Mouse (Mus musculus): ENCODE measurements at regions not wholly inside any gene's neighbourhood (a gene's known extent, or its start where the extent isn't known, plus 50 kb on each side); places are given as distances from the start of the nearest gene placed in this dataset.
A peak's percentile ranks its signal among the peaks of the same experiment; 100 is the strongest.

GRCm38 (mm10) chr11:113032487-113033228, 250.6 kb downstream of the Sox9 start:
- Histone ChIP-seq H3K4me3 (replicated peaks; ENCODE audit: low read depth, low read length) (no peak overlapping the region), H3K4me2 (ENCODE audit: low read length) (no peak overlapping the region), H3K9me3 (ENCODE audit: control insufficient read depth, low read length) (no peaks in the 10 kb centered on the region), H3K27ac (replicated peaks; ENCODE audit: low read depth, low read length) (no peak overlapping the region), H3K36me3 (ENCODE audit: control insufficient read depth, insufficient read depth, low read length) (no peaks in the 10 kb centered on the region), H3K9ac (replicated peaks; ENCODE audit: low read length) (no peak overlapping the region), H3K27me3 (ENCODE audit: control insufficient read depth, insufficient read depth, low read length) (no peaks in the 10 kb centered on the region), H3K4me1 (ENCODE audit: control insufficient read depth, insufficient read depth, low read length) (no peaks in the 10 kb centered on the region)
- no peak for ATAC-seq (ENCODE audit: low FRiP score, low TSS enrichment)
- 88% methylated on average over 8 of the region's 8 CpGs for WGBS
- no peak for DNase-seq

GRCm38 (mm10) chr11:113034911-113035310, 252.9 kb downstream of the Sox9 start:
- ATAC-seq (ENCODE audit: low FRiP score, low TSS enrichment) (no peak), DNase-seq (no peak)
- Histone ChIP-seq H3K4me3 (replicated peaks; ENCODE audit: low read depth, low read length) (no peak overlapping the region), H3K27me3 (ENCODE audit: control insufficient read depth, insufficient read depth, low read length) (no peaks in the 10 kb centered on the region), H3K9ac (replicated peaks; ENCODE audit: low read length) (no peak overlapping the region), H3K4me1 (ENCODE audit: control insufficient read depth, insufficient read depth, low read length) (no peaks in the 10 kb centered on the region), H3K27ac (replicated peaks; ENCODE audit: low read depth, low read length) (no peak overlapping the region), H3K4me2 (ENCODE audit: low read length) (no peak overlapping the region), H3K36me3 (ENCODE audit: control insufficient read depth, insufficient read depth, low read length) (no peaks in the 10 kb centered on the region), H3K9me3 (ENCODE audit: control insufficient read depth, low read length) (no peaks in the 10 kb centered on the region)
- WGBS = 93% methylated on average over 13 of the region's 13 CpGs

GRCm38 (mm10) chr11:113037736-113038135, 255.7 kb downstream of the Sox9 start:
- ATAC-seq (ENCODE audit: low FRiP score, low TSS enrichment) (no peak), DNase-seq (no peak)
- Histone ChIP-seq H3K4me1 (ENCODE audit: control insufficient read depth, insufficient read depth, low read length) (no peaks in the 10 kb centered on the region), H3K36me3 (ENCODE audit: control insufficient read depth, insufficient read depth, low read length) (no peaks in the 10 kb centered on the region), H3K4me2 (ENCODE audit: low read length) (no peak overlapping the region), H3K27me3 (ENCODE audit: control insufficient read depth, insufficient read depth, low read length) (no peaks in the 10 kb centered on the region), H3K4me3 (replicated peaks; ENCODE audit: low read depth, low read length) (no peak overlapping the region), H3K9me3 (ENCODE audit: control insufficient read depth, low read length) (no peaks in the 10 kb centered on the region), H3K27ac (replicated peaks; ENCODE audit: low read depth, low read length) (no peak overlapping the region), H3K9ac (replicated peaks; ENCODE audit: low read length) (no peak overlapping the region)
- 86% methylated on average over 4 of the region's 4 CpGs for WGBS

GRCm38 (mm10) chr11:113042710-113043109, 260.7 kb downstream of the Sox9 start:
- ATAC-seq (ENCODE audit: low FRiP score, low TSS enrichment) (no peak), DNase-seq (no peak)
- Histone ChIP-seq H3K9ac (replicated peaks; ENCODE audit: low read length) (no peak overlapping the region), H3K4me3 (replicated peaks; ENCODE audit: low read depth, low read length) (no peak overlapping the region), H3K27ac (replicated peaks; ENCODE audit: low read depth, low read length) (no peak overlapping the region), H3K27me3 (ENCODE audit: control insufficient read depth, insufficient read depth, low read length) (no peaks in the 10 kb centered on the region), H3K4me1 (ENCODE audit: control insufficient read depth, insufficient read depth, low read length) (peaks cover 26% of the 10 kb centered on the region), H3K9me3 (ENCODE audit: control insufficient read depth, low read length) (no peaks in the 10 kb centered on the region), H3K4me2 (ENCODE audit: low read length) (no peak overlapping the region), H3K36me3 (ENCODE audit: control insufficient read depth, insufficient read depth, low read length) (no peaks in the 10 kb centered on the region)
- 60% methylated on average over 5 of the region's 5 CpGs for WGBS

- Histone ChIP-seq H3K9me3 (ENCODE audit: control insufficient read depth, low read length) (no peaks in the 10 kb centered on the region), H3K27me3 (ENCODE audit: control insufficient read depth, insufficient read depth, low read length) (no peaks in the 10 kb centered on the region), H3K27ac (replicated peaks; ENCODE audit: low read depth, low read length) (peak overlapping the region; percentile 74), H3K4me1 (ENCODE audit: control insufficient read depth, insufficient read depth, low read length) (peaks cover 26% of the 10 kb centered on the region), H3K4me3 (replicated peaks; ENCODE audit: low read depth, low read length) (no peak overlapping the region), H3K4me2 (ENCODE audit: low read length) (peak overlapping the region; percentile 38), H3K36me3 (ENCODE audit: control insufficient read depth, insufficient read depth, low read length) (no peaks in the 10 kb centered on the region), H3K9ac (replicated peaks; ENCODE audit: low read length) (no peak overlapping the region)
- peak; percentile 96 for DNase-seq
- ATAC-seq (ENCODE audit: low FRiP score, low TSS enrichment) = peak; percentile 86
- 12% methylated on average over 20 of the region's 20 CpGs for WGBS
These were observed 264.4 kb downstream of the Sox9 start for GRCm38 (mm10) chr11:113046200-113047051.

GRCm38 (mm10) chr11:113048158-113048557, 266.1 kb downstream of the Sox9 start:
- ATAC-seq (ENCODE audit: low FRiP score, low TSS enrichment) = no peak
- Histone ChIP-seq H3K27me3 (ENCODE audit: control insufficient read depth, insufficient read depth, low read length) (no peaks in the 10 kb centered on the region), H3K4me2 (ENCODE audit: low read length) (no peak overlapping the region), H3K9me3 (ENCODE audit: control insufficient read depth, low read length) (no peaks in the 10 kb centered on the region), H3K9ac (replicated peaks; ENCODE audit: low read length) (no peak overlapping the region), H3K27ac (replicated peaks; ENCODE audit: low read depth, low read length) (no peak overlapping the region), H3K36me3 (ENCODE audit: control insufficient read depth, insufficient read depth, low read length) (no peaks in the 10 kb centered on the region), H3K4me3 (replicated peaks; ENCODE audit: low read depth, low read length) (no peak overlapping the region), H3K4me1 (ENCODE audit: control insufficient read depth, insufficient read depth, low read length) (peaks cover 26% of the 10 kb centered on the region)
- 80% methylated on average over 7 of the region's 7 CpGs for WGBS
- no peak for DNase-seq

- H3K4me1 ChIP-seq (ENCODE audit: control insufficient read depth, insufficient read depth, low read length) = peaks cover 26% of the 10 kb centered on the region
- WGBS = 57% methylated on average over 8 of the region's 8 CpGs
- no peak overlapping the region for H3K9ac ChIP-seq (replicated peaks; ENCODE audit: low read length)
- no peaks in the 10 kb centered on the region for H3K27me3 ChIP-seq (ENCODE audit: control insufficient read depth, insufficient read depth, low read length)
- H3K4me2 ChIP-seq (ENCODE audit: low read length) = no peak overlapping the region
- H3K27ac ChIP-seq (replicated peaks; ENCODE audit: low read depth, low read length) = no peak overlapping the region
- DNase-seq (no peak), ATAC-seq (ENCODE audit: low FRiP score, low TSS enrichment) (no peak)
- no peak overlapping the region for H3K4me3 ChIP-seq (replicated peaks; ENCODE audit: low read depth, low read length)
- no peaks in the 10 kb centered on the region for H3K9me3 ChIP-seq (ENCODE audit: control insufficient read depth, low read length)
- H3K36me3 ChIP-seq (ENCODE audit: control insufficient read depth, insufficient read depth, low read length) = no peaks in the 10 kb centered on the region
These were observed 267.6 kb downstream of the Sox9 start for GRCm38 (mm10) chr11:113049593-113049992.

- WGBS = 97% methylated on average over 11 of the region's 11 CpGs
- H3K4me1 ChIP-seq (ENCODE audit: control insufficient read depth, insufficient read depth, low read length) = peaks cover 15% of the 10 kb centered on the region
- H3K36me3 ChIP-seq (ENCODE audit: control insufficient read depth, insufficient read depth, low read length) = no peaks in the 10 kb centered on the region
- ATAC-seq (ENCODE audit: low FRiP score, low TSS enrichment) (no peak), DNase-seq (no peak)
- no peaks in the 10 kb centered on the region for H3K27me3 ChIP-seq (ENCODE audit: control insufficient read depth, insufficient read depth, low read length)
- H3K4me3 ChIP-seq (replicated peaks; ENCODE audit: low read depth, low read length) = no peak overlapping the region
- H3K9me3 ChIP-seq (ENCODE audit: control insufficient read depth, low read length) = no peaks in the 10 kb centered on the region
- H3K27ac ChIP-seq (replicated peaks; ENCODE audit: low read depth, low read length) = no peak overlapping the region
- H3K4me2 ChIP-seq (ENCODE audit: low read length) = no peak overlapping the region
- no peak overlapping the region for H3K9ac ChIP-seq (replicated peaks; ENCODE audit: low read length)
These were observed 270.5 kb downstream of the Sox9 start for GRCm38 (mm10) chr11:113052536-113052935.
